Mouse (Mus musculus): ENCODE data around the gene Cmtm7.
"Not testable (repeated sequence)": the region's sequence is repeated elsewhere in the genome, so short reads cannot be mapped to it uniquely, and the experiment has no call there.

Cmtm7 gene

DNA sequence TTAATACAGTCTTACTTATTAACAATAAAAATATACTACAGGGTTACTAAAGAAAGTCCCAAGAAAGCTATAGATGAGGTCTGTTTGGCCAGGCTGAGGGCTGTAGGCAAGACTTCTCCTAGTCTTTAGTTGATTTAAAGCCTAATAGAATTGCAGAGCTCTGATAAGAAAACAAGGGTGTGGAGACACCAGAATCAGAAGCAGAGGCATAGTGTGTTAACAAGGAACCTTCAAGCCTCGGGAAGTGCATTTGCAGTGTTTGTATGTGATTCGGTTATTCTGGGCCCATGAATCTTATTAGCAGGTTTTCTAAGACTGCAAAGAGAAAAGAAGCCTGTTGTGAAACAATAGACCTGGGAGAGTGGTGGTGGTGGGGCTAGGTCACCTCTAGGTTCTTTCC lies 48.4 kb downstream of the Cmtm7 start:
- Histone ChIP-seq H3K4me1 (replicated peaks; ENCODE audit: low read depth, low read length) (peaks cover 71% of the 10 kb centered on the region), H3K9me3 (ENCODE audit: low read length) (no peaks in the 10 kb centered on the region), H3K4me3 (replicated peaks; ENCODE audit: low read length) (peak overlapping the region; percentile 7; the same call in 1 of the 2 replicates), H3K36me3 (ENCODE audit: insufficient read depth, low read length) (peaks cover 34% of the 10 kb centered on the region), H3K27me3 (ENCODE audit: insufficient read depth, low read length) (no peaks in the 10 kb centered on the region)
- TF ChIP-seq CTCF (conservative IDR thresholded peaks at IDR 0.05; ENCODE audit: low read length) (no peak), NANOG (IDR thresholded peaks at IDR 0.05; ENCODE audit: borderline replicate concordance, low read length) (no peak), POU5F1 (IDR thresholded peaks at IDR 0.05; ENCODE audit: borderline replicate concordance, low read length) (no peak)

GRCm38 (mm10) chr9:114731871-114732682 lies 49.6 kb downstream of the Cmtm7 start:
- Histone ChIP-seq H3K4me3 (replicated peaks; ENCODE audit: low read length) (peak overlapping the region; percentile 96), H3K27me3 (ENCODE audit: insufficient read depth, low read length) (no peaks in the 10 kb centered on the region), H3K4me1 (replicated peaks; ENCODE audit: low read depth, low read length) (peaks cover 78% of the 10 kb centered on the region), H3K36me3 (ENCODE audit: insufficient read depth, low read length) (peaks cover 22% of the 10 kb centered on the region), H3K9me3 (ENCODE audit: low read length) (no peaks in the 10 kb centered on the region)
- TF ChIP-seq NANOG (IDR thresholded peaks at IDR 0.05; ENCODE audit: borderline replicate concordance, low read length) (no peak), CTCF (conservative IDR thresholded peaks at IDR 0.05; ENCODE audit: low read length) (no peak), POU5F1 (IDR thresholded peaks at IDR 0.05; ENCODE audit: borderline replicate concordance, low read length) (no peak)

DNA sequence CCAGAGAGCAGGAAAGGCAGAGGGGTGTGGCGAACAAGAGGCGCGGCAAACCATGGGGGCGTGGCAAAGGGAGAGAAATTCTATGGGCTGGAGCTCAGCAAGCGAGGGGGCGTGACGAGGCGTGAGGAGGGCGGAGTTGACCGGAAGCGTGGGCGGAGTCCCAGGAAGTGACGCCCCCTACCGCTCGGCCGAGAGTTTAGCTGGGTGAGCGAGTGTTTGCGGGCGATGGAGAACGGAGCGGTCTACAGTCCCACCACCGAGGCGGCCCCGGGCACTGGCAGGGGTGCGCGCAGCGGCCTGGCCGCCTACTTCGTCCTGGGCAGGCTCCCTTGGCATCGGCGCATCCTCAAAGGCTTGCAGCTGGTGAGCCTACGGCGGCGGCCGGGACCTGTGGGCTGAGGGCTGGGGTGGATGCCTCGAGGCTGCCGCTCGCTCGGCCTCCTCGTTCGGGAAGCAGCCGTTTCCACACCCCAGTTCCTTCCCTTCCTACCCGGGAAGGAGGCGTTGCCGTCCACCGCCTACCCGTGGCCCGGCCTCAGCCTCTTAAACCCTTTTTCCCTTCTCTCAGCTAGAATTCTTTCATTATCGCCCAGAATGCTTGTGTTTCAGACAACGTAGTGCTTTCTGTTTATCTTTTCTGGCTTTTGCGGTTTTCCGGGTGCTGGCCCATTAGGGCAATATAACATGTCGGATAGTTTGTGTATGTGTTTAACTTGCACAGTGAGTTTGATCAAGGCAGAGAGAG lies 50.5 kb downstream of the Cmtm7 start, which contains the start of gene Cmtm6:
TSS of gene Cmtm6 (plus strand) at position 106 of the 745 bp plus-strand sequence.
- 0 out of 2 replicates have a peak, but pooled peaks have one; percentile 2 for TF ChIP-seq CTCF (conservative IDR thresholded peaks at IDR 0.05; ENCODE audit: low read length)
- no peak for TF ChIP-seq POU5F1 (IDR thresholded peaks at IDR 0.05; ENCODE audit: borderline replicate concordance, low read length)
- peak within 1 kb of the TSS; percentile 96 for H3K4me3 ChIP-seq (replicated peaks; ENCODE audit: low read length)
- H3K27me3 ChIP-seq (ENCODE audit: insufficient read depth, low read length), result no peaks in the 10 kb centered on the region
- peaks cover 20% of the 10 kb centered on the region for H3K36me3 ChIP-seq (ENCODE audit: insufficient read depth, low read length)
- H3K4me1 ChIP-seq (replicated peaks; ENCODE audit: low read depth, low read length), result peaks cover 74% of the 10 kb centered on the region
- H3K9me3 ChIP-seq (ENCODE audit: low read length), result no peaks in the 10 kb centered on the region

DNA sequence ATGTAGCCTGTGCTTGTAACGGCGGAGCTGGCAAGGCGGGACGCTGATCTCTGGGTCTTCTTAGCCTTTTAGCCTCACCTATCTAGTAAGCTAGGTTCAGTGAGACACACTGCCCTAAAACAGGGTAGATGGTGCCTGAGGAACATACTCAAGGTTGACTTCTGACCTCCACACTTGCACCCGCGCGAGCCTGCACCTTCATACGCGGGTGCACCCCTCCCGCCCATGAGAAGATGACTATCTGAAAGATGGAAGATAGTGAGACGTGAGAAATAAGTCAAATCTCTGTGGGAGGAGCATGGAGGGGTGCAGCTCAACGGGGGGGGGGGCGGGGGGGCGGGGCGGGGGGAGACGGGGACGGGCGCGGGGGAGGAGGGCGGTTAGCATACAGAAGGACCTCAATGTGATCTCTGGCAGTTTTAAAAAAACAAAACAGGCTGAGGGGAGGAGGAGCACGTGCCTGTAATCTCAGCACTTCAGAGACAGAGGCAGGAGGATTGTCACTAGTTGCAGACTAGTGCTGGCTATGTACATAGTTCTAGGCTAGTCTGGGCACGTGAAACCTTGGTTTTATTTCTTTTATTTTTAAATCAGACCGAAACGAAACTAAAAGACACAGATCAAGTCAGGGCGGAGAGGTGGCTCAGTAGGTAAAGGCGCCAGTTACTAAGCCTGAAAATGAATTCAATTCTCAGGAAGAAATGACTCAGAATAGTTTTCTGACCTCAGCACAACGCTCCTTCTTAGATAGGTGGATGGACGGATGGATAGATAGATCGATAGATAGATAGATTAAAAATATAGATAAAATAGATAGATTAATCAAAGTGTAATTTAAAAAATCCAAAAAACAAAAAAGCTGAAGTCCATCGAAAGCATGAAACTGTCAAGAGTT lies 51.5 kb downstream of the Cmtm7 start:
- H3K4me1 ChIP-seq (replicated peaks; ENCODE audit: low read depth, low read length), result peaks cover 72% of the 10 kb centered on the region
- TF ChIP-seq NANOG (IDR thresholded peaks at IDR 0.05; ENCODE audit: borderline replicate concordance, low read length), result no peak
- no peak for TF ChIP-seq POU5F1 (IDR thresholded peaks at IDR 0.05; ENCODE audit: borderline replicate concordance, low read length)
- TF ChIP-seq CTCF (conservative IDR thresholded peaks at IDR 0.05; ENCODE audit: low read length), result no peak
- no peaks in the 10 kb centered on the region for H3K9me3 ChIP-seq (ENCODE audit: low read length)
- peak overlapping the region; percentile 96 for H3K4me3 ChIP-seq (replicated peaks; ENCODE audit: low read length)
- H3K36me3 ChIP-seq (ENCODE audit: insufficient read depth, low read length), result peaks cover 25% of the 10 kb centered on the region
- H3K27me3 ChIP-seq (ENCODE audit: insufficient read depth, low read length), result no peaks in the 10 kb centered on the region

DNA sequence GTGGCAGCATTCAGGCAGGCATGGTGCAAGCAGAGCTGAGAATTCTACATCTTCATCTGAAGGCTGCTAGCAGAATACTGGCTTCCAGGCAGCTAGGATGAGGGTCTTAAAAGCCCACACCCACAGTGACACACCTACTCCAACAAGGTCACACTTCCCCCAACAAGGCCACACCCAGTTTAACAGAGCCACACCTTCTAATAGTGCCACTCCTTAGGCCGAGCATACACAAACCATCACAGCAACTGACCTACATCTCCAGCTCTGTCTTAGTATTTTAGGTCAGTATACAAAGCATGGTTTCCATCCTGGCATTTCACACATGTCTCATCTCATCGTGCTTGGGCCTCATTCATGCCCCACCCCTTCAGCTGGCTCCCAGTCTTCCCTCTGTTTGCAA lies 53.2 kb downstream of the Cmtm7 start:
- Histone ChIP-seq H3K4me1 (replicated peaks; ENCODE audit: low read depth, low read length) (peaks cover 59% of the 10 kb centered on the region), H3K36me3 (ENCODE audit: insufficient read depth, low read length) (peaks cover 27% of the 10 kb centered on the region)
- not testable (repeated sequence) for H3K9me3 ChIP-seq (ENCODE audit: low read length); H3K27me3 ChIP-seq (ENCODE audit: insufficient read depth, low read length); H3K4me3 ChIP-seq (replicated peaks; ENCODE audit: low read length)

GRCm38 (mm10) chr9:114727315-114727714 lies 54.3 kb downstream of the Cmtm7 start:
- no peaks in the 10 kb centered on the region for H3K9me3 ChIP-seq (ENCODE audit: low read length)
- peaks cover 48% of the 10 kb centered on the region for H3K4me1 ChIP-seq (replicated peaks; ENCODE audit: low read depth, low read length)
- H3K4me3 ChIP-seq (replicated peaks; ENCODE audit: low read length), result no peak overlapping the region
- H3K27me3 ChIP-seq (ENCODE audit: insufficient read depth, low read length), result no peaks in the 10 kb centered on the region
- peaks cover 32% of the 10 kb centered on the region for H3K36me3 ChIP-seq (ENCODE audit: insufficient read depth, low read length)
- no peak for TF ChIP-seq POU5F1 (IDR thresholded peaks at IDR 0.05; ENCODE audit: borderline replicate concordance, low read length)
- peak; percentile 92 for TF ChIP-seq CTCF (conservative IDR thresholded peaks at IDR 0.05; ENCODE audit: low read length)
- TF ChIP-seq NANOG (IDR thresholded peaks at IDR 0.05; ENCODE audit: borderline replicate concordance, low read length), result no peak

GRCm38 (mm10) chr9:114716677-114717331 lies 64.9 kb downstream of the Cmtm7 start:
- no peak overlapping the region for H3K4me3 ChIP-seq (replicated peaks; ENCODE audit: low read length)
- H3K9me3 ChIP-seq (ENCODE audit: low read length), result no peaks in the 10 kb centered on the region
- TF ChIP-seq NANOG (IDR thresholded peaks at IDR 0.05; ENCODE audit: borderline replicate concordance, low read length) (no peak), POU5F1 (IDR thresholded peaks at IDR 0.05; ENCODE audit: borderline replicate concordance, low read length) (no peak), CTCF (conservative IDR thresholded peaks at IDR 0.05; ENCODE audit: low read length) (no peak)
- peaks cover 100% of the 10 kb centered on the region for H3K36me3 ChIP-seq (ENCODE audit: insufficient read depth, low read length)
- H3K27me3 ChIP-seq (ENCODE audit: insufficient read depth, low read length), result no peaks in the 10 kb centered on the region
- H3K4me1 ChIP-seq (replicated peaks; ENCODE audit: low read depth, low read length), result peaks cover 12% of the 10 kb centered on the region

All from E14TG2a.4 (cell line).